Mouse (Mus musculus) heart, embryonic 11.5 days (tissue): ENCODE data around the gene Tulp4. TPM values are rescaled to one million over a fixed set of nuclear protein-coding genes. Genes with fewer than 3 reads are reported as not detected.

Experiments
- ATAC-seq: fragments of 200-750 bp; cut with Nextera tagmentation; replicated peaks from 2 replicates; pipeline ENCODE4 v1.8.0; 2017; ENCODE audit warnings: moderate library complexity; ENCODE audit not compliant: insufficient number of reproducible peaks, low FRiP score, low TSS enrichment
- H3K27ac ChIP-seq: fragments of 300-500 bp; sonication (generic); 2 replicates; pipeline ENCODE4 v1.5.1; 2014; ENCODE audit warnings: mild to moderate bottlenecking, low read depth, low read length
- H3K27me3 ChIP-seq: fragments of 300-500 bp; sonication (generic); 2 replicates; pipeline ENCODE4 v1.6.1; 2014; ENCODE audit warnings: mild to moderate bottlenecking, low read length, mixed read lengths; ENCODE audit not compliant: control insufficient read depth, insufficient read depth
- H3K36me3 ChIP-seq: fragments of 300-500 bp; sonication (generic); 2 replicates; pipeline ENCODE4 v1.6.1; 2014; ENCODE audit warnings: mild to moderate bottlenecking, low read length, moderate library complexity, mixed read lengths; ENCODE audit not compliant: control insufficient read depth, insufficient read depth
- H3K4me1 ChIP-seq: fragments of 300-500 bp; sonication (generic); 2 replicates; pipeline ENCODE4 v1.6.1; 2014; ENCODE audit warnings: low read length; ENCODE audit not compliant: control insufficient read depth, insufficient read depth
- H3K4me2 ChIP-seq: fragments of 300-500 bp; sonication (generic); 2 replicates; pipeline ENCODE4 v1.6.1; 2014; ENCODE audit warnings: mild to moderate bottlenecking, moderate library complexity
- H3K4me3 ChIP-seq: fragments of 300-500 bp; sonication (generic); 2 replicates; pipeline ENCODE4 v1.5.1; 2014; ENCODE audit warnings: low read depth, low read length
- H3K9ac ChIP-seq: fragments of 300-500 bp; sonication (generic); 2 replicates; pipeline ENCODE4 v1.6.1; 2014; ENCODE audit warnings: mild to moderate bottlenecking, low read depth, low read length, moderate library complexity
- H3K9me3 ChIP-seq: fragments of 300-500 bp; sonication (generic); replicated peaks from 2 replicates; pipeline ENCODE4 v1.6.1; 2016; ENCODE audit warnings: low read length; ENCODE audit not compliant: control insufficient read depth
- WGBS: fragments of 180-500 bp; shearing (Covaris S2); extraction: QIAGEN DNeasy Blood & Tissue Kit; methylation state at CpG from one replicate; pipeline ENCODE4 v1.1.7; 2014; ENCODE audit not compliant: insufficient replicate concordance; 5-methylcytosine and 5-hydroxymethylcytosine counted together
- polyA plus RNA-seq: library from polyadenylated mRNA; unstranded; fragments of >200 nt; fragmentation: Nextera tagmentation; extraction: Ambion mirVana; gene quantifications from 2 replicates; pipeline ENCODE4 v1.2.1, GENCODE M21; 2014

Tulp4 gene
- polyA plus RNA-seq, 1 experiment from 2014 or later: 79.0 TPM

DNA sequence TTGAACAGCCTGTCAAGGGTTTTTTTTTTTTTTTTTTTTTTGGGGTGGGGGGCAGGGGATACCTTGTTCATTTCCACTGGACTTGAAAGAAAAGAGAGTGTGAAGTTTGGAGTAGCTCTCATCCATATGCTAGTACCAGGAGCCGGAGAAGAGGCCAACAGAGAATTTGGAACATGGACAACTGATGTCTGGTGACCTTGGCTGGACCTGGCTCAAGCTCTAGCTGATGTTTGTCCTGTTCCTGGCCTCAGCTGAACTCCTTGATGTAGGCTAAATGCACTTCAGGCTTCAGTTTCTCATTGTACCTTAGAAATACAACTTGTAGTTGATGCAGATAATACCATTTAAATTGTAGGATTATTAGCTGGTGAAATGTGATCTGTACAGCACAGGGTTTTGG, 56.5 kb downstream of the Tulp4 start:
- Histone ChIP-seq H3K36me3 (no peaks in the 10 kb centered on the region), H3K27me3 (no peaks in the 10 kb centered on the region), H3K4me3 (no peak overlapping the region), H3K4me2 (no peak overlapping the region), H3K9ac (no peak overlapping the region), H3K27ac (no peak overlapping the region), H3K9me3 (no peaks in the 10 kb centered on the region), H3K4me1 (peaks cover 11% of the 10 kb centered on the region; the same call in 1 of the 2 replicates)
- 71% methylated on average over 1 of the region's 1 CpGs for WGBS
- no peak for ATAC-seq

GRCm38 (mm10) chr17:6164911-6165310, 58.7 kb downstream of the Tulp4 start:
- ATAC-seq: no peak
- H3K4me3 ChIP-seq: no peak overlapping the region
- no peak overlapping the region for H3K9ac ChIP-seq
- no peak overlapping the region for H3K4me2 ChIP-seq
- H3K27ac ChIP-seq: no peak overlapping the region
- no peaks in the 10 kb centered on the region for H3K36me3 ChIP-seq
- no peaks in the 10 kb centered on the region for H3K27me3 ChIP-seq
- peaks cover 11% of the 10 kb centered on the region; the same call in 1 of the 2 replicates for H3K4me1 ChIP-seq
- H3K9me3 ChIP-seq: no peaks in the 10 kb centered on the region
- WGBS: 47% methylated on average over 4 of the region's 4 CpGs

DNA sequence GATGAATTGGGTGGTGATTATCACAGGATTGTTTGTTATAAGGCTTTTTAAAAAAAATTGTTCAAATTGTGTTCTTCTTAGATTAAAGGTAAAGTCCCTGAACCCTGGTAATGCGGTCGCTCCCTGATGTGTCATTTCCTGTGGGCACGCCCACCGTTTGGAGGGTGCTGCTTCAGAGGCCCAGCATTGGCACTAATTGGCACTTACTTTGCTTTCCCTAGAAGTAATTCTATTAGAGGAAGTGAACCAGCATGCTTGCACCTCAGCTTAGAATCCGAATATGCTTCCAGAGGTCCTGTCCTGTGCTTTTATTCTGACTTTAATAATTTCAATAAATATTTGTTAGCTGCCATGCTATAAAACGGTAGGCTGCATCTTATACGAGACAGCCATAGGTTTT, 66.2 kb downstream of the Tulp4 start:
- Histone ChIP-seq H3K4me1 (peaks cover 17% of the 10 kb centered on the region), H3K36me3 (no peaks in the 10 kb centered on the region), H3K27ac (peak overlapping the region; percentile 84), H3K9ac (no peak overlapping the region), H3K9me3 (0 out of 2 replicates have a peak, but pooled peaks cover 3% of the 10 kb centered on the region), H3K27me3 (no peaks in the 10 kb centered on the region), H3K4me3 (no peak overlapping the region), H3K4me2 (peak overlapping the region; percentile 39; the same call in 1 of the 2 replicates)
- 57% methylated on average over 7 of the region's 7 CpGs for WGBS
- ATAC-seq: no peak

GRCm38 (mm10) chr17:6172926-6173690, 66.9 kb downstream of the Tulp4 start:
- Histone ChIP-seq H3K4me2 (peak overlapping the region; percentile 39; the same call in 1 of the 2 replicates), H3K9ac (no peak overlapping the region), H3K9me3 (0 out of 2 replicates have a peak, but pooled peaks cover 3% of the 10 kb centered on the region), H3K27me3 (no peaks in the 10 kb centered on the region), H3K4me1 (peaks cover 17% of the 10 kb centered on the region), H3K36me3 (no peaks in the 10 kb centered on the region), H3K4me3 (no peak overlapping the region), H3K27ac (peak overlapping the region; percentile 84)
- peak; percentile 69 for ATAC-seq
- WGBS: 46% methylated on average over 5 of the region's 5 CpGs

DNA sequence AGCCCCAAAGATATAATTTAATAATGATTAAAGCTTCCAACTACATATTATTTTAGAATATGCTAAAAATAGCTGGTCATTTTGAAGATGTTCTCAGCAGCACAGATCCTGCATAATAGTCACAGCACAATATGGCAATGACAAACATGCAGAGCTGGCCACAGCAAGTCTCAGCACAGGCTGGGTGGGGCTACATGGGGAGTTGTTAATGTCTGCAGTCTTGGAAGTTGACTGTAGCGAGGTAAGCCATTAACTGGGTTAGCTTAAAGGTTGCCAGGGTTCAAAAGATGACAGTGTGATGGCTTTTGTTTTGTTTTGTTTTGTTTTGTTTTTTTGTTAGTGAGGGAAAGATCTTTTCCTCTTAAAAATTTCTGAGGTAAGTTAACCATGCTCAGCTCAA, 68.3 kb downstream of the Tulp4 start:
- WGBS: 73% methylated on average over 1 of the region's 1 CpGs
- ATAC-seq: no peak

GRCm38 (mm10) chr17:6178564-6179267, 72.5 kb downstream of the Tulp4 start:
- Histone ChIP-seq H3K9ac (no peak overlapping the region), H3K4me2 (no peak overlapping the region), H3K4me3 (no peak overlapping the region), H3K9me3 (0 out of 2 replicates have a peak, but pooled peaks cover 3% of the 10 kb centered on the region), H3K27me3 (no peaks in the 10 kb centered on the region), H3K27ac (no peak overlapping the region), H3K36me3 (no peaks in the 10 kb centered on the region), H3K4me1 (peaks cover 5% of the 10 kb centered on the region; the same call in 1 of the 2 replicates)
- ATAC-seq: no peak
- 80% methylated on average over 6 of the region's 6 CpGs for WGBS

More for the DNA sequence above, 68.3 kb downstream of the Tulp4 start:
- H3K9me3 ChIP-seq: 0 out of 2 replicates have a peak, but pooled peaks cover 3% of the 10 kb centered on the region
- H3K36me3 ChIP-seq: no peaks in the 10 kb centered on the region
- no peaks in the 10 kb centered on the region for H3K27me3 ChIP-seq
- no peak overlapping the region for H3K9ac ChIP-seq
- no peak overlapping the region for H3K4me2 ChIP-seq
- no peak overlapping the region for H3K4me3 ChIP-seq
- peaks cover 20% of the 10 kb centered on the region for H3K4me1 ChIP-seq
- no peak overlapping the region for H3K27ac ChIP-seq

DNA sequence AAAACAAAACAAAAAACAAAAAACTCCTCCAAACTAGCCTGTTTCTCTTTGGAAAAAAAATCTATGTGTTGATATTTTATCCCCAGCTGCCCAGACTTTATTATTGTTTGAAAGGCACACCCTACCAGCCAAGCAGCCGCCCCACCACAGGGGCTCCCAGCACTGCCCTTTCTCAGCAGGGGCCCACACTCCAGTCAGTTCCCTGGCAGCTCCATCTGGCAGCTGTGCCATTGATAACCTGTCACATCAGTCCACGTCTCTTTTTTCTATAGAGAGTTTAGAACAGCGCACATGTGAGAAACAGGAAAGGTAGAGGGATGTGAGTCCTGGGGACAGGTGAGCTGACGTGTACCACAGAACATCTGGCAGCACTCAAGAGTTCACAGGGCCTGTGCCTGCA, 73.2 kb downstream of the Tulp4 start:
- WGBS: 64% methylated on average over 4 of the region's 4 CpGs
- Histone ChIP-seq H3K4me3 (no peak overlapping the region), H3K27me3 (no peaks in the 10 kb centered on the region), H3K9ac (no peak overlapping the region), H3K9me3 (0 out of 2 replicates have a peak, but pooled peaks cover 3% of the 10 kb centered on the region), H3K4me2 (no peak overlapping the region), H3K4me1 (0 out of 2 replicates have a peak, but pooled peaks cover 3% of the 10 kb centered on the region), H3K36me3 (no peaks in the 10 kb centered on the region), H3K27ac (no peak overlapping the region)
- no peak for ATAC-seq

GRCm38 (mm10) chr17:6180421-6180820, 74.2 kb downstream of the Tulp4 start:
- Histone ChIP-seq H3K4me3 (no peak overlapping the region), H3K36me3 (no peaks in the 10 kb centered on the region), H3K9me3 (0 out of 2 replicates have a peak, but pooled peaks cover 3% of the 10 kb centered on the region), H3K4me2 (no peak overlapping the region), H3K4me1 (0 out of 2 replicates have a peak, but pooled peaks cover 3% of the 10 kb centered on the region), H3K9ac (no peak overlapping the region), H3K27me3 (no peaks in the 10 kb centered on the region), H3K27ac (no peak overlapping the region)
- 74% methylated on average over 3 of the region's 3 CpGs for WGBS
- no peak for ATAC-seq
